Mouse (Mus musculus) limb, embryonic 13.5 days (tissue): Measurements from ENCODE around the gene Scyl3. TPM values are rescaled to one million over a fixed set of nuclear protein-coding genes. Genes with fewer than 3 reads are reported as not detected.
A peak's percentile ranks its signal among the peaks of the same experiment; 100 is the strongest.

ENCODE experiments used
- ATAC-seq: fragments of 200-750 bp; cut with Nextera tagmentation; 2 replicates; pipeline ENCODE4 v1.8.0; 2017; ENCODE audit warnings: low read depth, moderate number of reproducible peaks, moderate TSS enrichment; ENCODE audit not compliant: low FRiP score
- H3K27ac ChIP-seq: fragments of 300-500 bp; sonication (generic); 2 replicates; pipeline ENCODE4 v1.5.1; 2015; ENCODE audit warnings: inconsistent platforms, mild to moderate bottlenecking, moderate library complexity
- H3K27me3 ChIP-seq: fragments of 300-500 bp; sonication (generic); 2 replicates; pipeline ENCODE4 v1.6.1; 2015; ENCODE audit warnings: mild to moderate bottlenecking, inconsistent platforms
- H3K36me3 ChIP-seq: fragments of 300-500 bp; sonication (generic); 2 replicates; pipeline ENCODE4 v1.6.1; 2015; ENCODE audit warnings: inconsistent platforms, mild to moderate bottlenecking, moderate library complexity
- H3K4me1 ChIP-seq: fragments of 300-500 bp; sonication (generic); 2 replicates; pipeline ENCODE4 v1.6.1; 2015; ENCODE audit warnings: inconsistent platforms
- H3K4me2 ChIP-seq: fragments of 300-500 bp; sonication (generic); replicated peaks from 2 replicates; pipeline ENCODE4 v1.6.1; 2015; ENCODE audit warnings: inconsistent platforms, mild to moderate bottlenecking, moderate library complexity
- H3K4me3 ChIP-seq: fragments of 300-500 bp; sonication (generic); 2 replicates; pipeline ENCODE4 v1.5.1; 2015; ENCODE audit warnings: moderate library complexity, mild to moderate bottlenecking, inconsistent platforms
- H3K9ac ChIP-seq: fragments of 300-500 bp; sonication (generic); 2 replicates; pipeline ENCODE4 v1.6.1; 2015; ENCODE audit warnings: mild to moderate bottlenecking, inconsistent platforms
- H3K9me3 ChIP-seq: fragments of 300-500 bp; sonication (generic); 2 replicates; pipeline ENCODE4 v1.6.1; 2016; ENCODE audit warnings: inconsistent platforms
- WGBS: fragments of 180-500 bp; shearing (Covaris S2); methylation state at CpG from one replicate; pipeline ENCODE4 v1.1.7; 2015; 5-methylcytosine and 5-hydroxymethylcytosine counted together
- polyA plus RNA-seq: library from polyadenylated mRNA; unstranded; fragments of >200 nt; fragmentation: Nextera tagmentation; extraction: Ambion mirVana; gene quantifications from 2 replicates; pipeline ENCODE4 v1.2.1, GENCODE M21; 2015

The Scyl3 gene
- polyA plus RNA-seq, 1 experiment from 2014 or later, result 19.1 TPM

GRCm38 (mm10) chr1:163911981-163912380 is 16.9 kb upstream of the Scyl3 start:
- H3K9ac ChIP-seq, result no peak overlapping the region
- no peaks in the 10 kb centered on the region for H3K27me3 ChIP-seq
- no peak overlapping the region for H3K4me3 ChIP-seq
- H3K4me2 ChIP-seq, result no peak overlapping the region
- no peaks in the 10 kb centered on the region for H3K9me3 ChIP-seq
- ATAC-seq, result no peak
- WGBS, result 87% methylated on average over 11 of the region's 11 CpGs
- peaks cover 22% of the 10 kb centered on the region for H3K4me1 ChIP-seq
- H3K27ac ChIP-seq, result no peak overlapping the region
- H3K36me3 ChIP-seq, result peaks cover 12% of the 10 kb centered on the region

- Histone ChIP-seq H3K4me1 (no peaks in the 10 kb centered on the region), H3K4me2 (no peak overlapping the region), H3K9ac (no peak overlapping the region), H3K27ac (no peak overlapping the region), H3K9me3 (0 out of 2 replicates have a peak, but pooled peaks cover 5% of the 10 kb centered on the region), H3K27me3 (no peaks in the 10 kb centered on the region), H3K36me3 (peaks cover 24% of the 10 kb centered on the region), H3K4me3 (no peak overlapping the region)
- WGBS, result 95% methylated on average over 5 of the region's 5 CpGs
- ATAC-seq, result no peak
These were observed 11.3 kb upstream of the Scyl3 start for GRCm38 (mm10) chr1:163917349-163918160.

- no peaks in the 10 kb centered on the region for H3K36me3 ChIP-seq
- no peaks in the 10 kb centered on the region for H3K9me3 ChIP-seq
- H3K4me3 ChIP-seq, result no peak overlapping the region
- 91% methylated on average over 8 of the region's 8 CpGs for WGBS
- no peak overlapping the region for H3K9ac ChIP-seq
- H3K4me2 ChIP-seq, result no peak overlapping the region
- no peak overlapping the region for H3K27ac ChIP-seq
- H3K27me3 ChIP-seq, result no peaks in the 10 kb centered on the region
- ATAC-seq, result no peak
- H3K4me1 ChIP-seq, result no peaks in the 10 kb centered on the region
These were observed 4.8 kb upstream of the Scyl3 start for GRCm38 (mm10) chr1:163924093-163924492.

DNA sequence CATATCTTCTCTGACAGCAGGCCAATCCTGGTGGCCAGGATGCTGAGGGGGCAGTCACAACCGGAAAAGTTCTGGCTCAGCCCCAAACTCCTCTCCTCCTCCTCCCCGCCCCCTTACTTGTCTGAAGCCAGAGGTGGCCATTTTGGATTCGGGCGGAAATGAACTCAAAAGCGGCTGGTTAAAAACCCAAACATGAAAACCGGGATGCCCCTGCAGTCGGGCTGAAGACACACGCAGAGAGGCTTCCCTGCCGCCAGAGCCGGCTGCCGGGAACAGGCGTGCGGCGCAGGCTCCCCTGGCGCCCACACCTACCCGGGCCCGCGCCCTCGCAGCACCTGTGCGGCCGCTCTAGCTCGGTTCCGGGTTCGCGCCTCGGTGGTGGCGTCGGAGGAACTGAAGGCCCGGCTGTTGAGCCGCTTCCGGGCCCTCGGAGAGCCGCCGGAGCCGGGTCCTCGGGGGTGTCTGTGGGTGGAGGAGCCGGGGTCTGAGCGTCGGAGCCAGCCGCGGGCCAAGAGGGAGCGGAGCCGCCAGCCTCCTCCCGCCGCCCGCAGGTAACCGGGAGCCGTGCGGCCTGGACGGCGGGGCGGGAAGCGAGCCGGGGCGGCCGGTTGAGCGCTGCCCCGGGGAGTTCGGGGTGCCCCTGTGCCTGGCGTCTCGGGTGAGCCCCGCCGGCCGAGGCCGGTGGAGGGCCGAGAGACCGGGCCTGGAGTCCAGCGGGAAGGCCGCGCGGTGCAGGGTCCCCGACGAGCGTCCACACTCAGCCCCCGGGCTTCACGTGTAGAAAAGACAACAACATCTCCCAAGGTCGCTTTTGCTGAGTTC is 947 bp downstream of the Scyl3 start:
- peaks cover 11% of the 10 kb centered on the region for H3K36me3 ChIP-seq
- under 1% methylated on average over 64 of the region's 77 CpGs for WGBS
- peak overlapping the region; percentile 73 for H3K27ac ChIP-seq
- peak overlapping the region; percentile 96 for H3K4me3 ChIP-seq
- H3K9me3 ChIP-seq, result no peaks in the 10 kb centered on the region
- H3K9ac ChIP-seq, result peak overlapping the region; percentile 94
- no peaks in the 10 kb centered on the region for H3K27me3 ChIP-seq
- peaks cover 11% of the 10 kb centered on the region for H3K4me1 ChIP-seq
- H3K4me2 ChIP-seq, result peak overlapping the region; percentile 88
- ATAC-seq, result peak; percentile 91

GRCm38 (mm10) chr1:163930458-163930794 is 1.5 kb downstream of the Scyl3 start:
- H3K36me3 ChIP-seq, result peaks cover 17% of the 10 kb centered on the region
- H3K4me2 ChIP-seq, result peak overlapping the region; percentile 88
- H3K9ac ChIP-seq, result peak overlapping the region; percentile 94
- H3K9me3 ChIP-seq, result no peaks in the 10 kb centered on the region
- H3K27me3 ChIP-seq, result no peaks in the 10 kb centered on the region
- H3K27ac ChIP-seq, result peak overlapping the region; percentile 73; the same call in 1 of the 2 replicates
- WGBS, result 5% methylated on average over 12 of the region's 12 CpGs
- peaks cover 11% of the 10 kb centered on the region for H3K4me1 ChIP-seq
- H3K4me3 ChIP-seq, result peak overlapping the region; percentile 96
- ATAC-seq, result 0 out of 2 replicates have a peak, but pooled peaks have one; percentile 7

DNA sequence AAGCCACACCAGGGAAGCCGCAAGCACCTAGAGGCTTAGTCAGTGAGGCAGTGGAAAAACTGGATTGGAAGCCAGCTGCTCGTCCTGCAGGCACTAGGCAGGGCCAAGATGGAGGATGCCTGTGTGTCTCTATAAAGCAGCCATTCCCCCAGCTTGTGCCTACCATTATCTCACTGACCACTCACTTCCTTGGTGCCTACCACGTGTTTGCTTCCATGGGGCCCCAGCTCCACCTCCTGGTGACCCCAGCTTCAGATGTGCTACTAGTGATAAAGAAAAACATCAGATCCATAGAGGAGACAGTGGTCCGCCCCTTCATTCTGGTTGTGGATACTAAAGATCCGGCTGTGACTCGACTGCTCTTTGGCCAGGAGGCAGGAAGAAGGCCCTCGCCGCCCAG is 2.9 kb downstream of the Scyl3 start:
- ATAC-seq, result no peak
- H3K27me3 ChIP-seq, result no peaks in the 10 kb centered on the region
- 87% methylated on average over 8 of the region's 8 CpGs for WGBS
- peaks cover 11% of the 10 kb centered on the region for H3K4me1 ChIP-seq
- H3K9me3 ChIP-seq, result no peaks in the 10 kb centered on the region
- H3K4me2 ChIP-seq, result no peak overlapping the region
- no peak overlapping the region for H3K4me3 ChIP-seq
- no peak overlapping the region for H3K9ac ChIP-seq
- H3K27ac ChIP-seq, result no peak overlapping the region
- peaks cover 30% of the 10 kb centered on the region for H3K36me3 ChIP-seq

- no peak overlapping the region for H3K4me2 ChIP-seq
- no peak for ATAC-seq
- 86% methylated on average over 2 of the region's 2 CpGs for WGBS
- H3K4me3 ChIP-seq, result no peak overlapping the region
- H3K9ac ChIP-seq, result no peak overlapping the region
- no peaks in the 10 kb centered on the region for H3K9me3 ChIP-seq
- peaks cover 53% of the 10 kb centered on the region for H3K36me3 ChIP-seq
- no peak overlapping the region for H3K27ac ChIP-seq
- no peaks in the 10 kb centered on the region for H3K27me3 ChIP-seq
- peaks cover 11% of the 10 kb centered on the region for H3K4me1 ChIP-seq
These were observed 5.7 kb downstream of the Scyl3 start for GRCm38 (mm10) chr1:163934591-163934990.

- Histone ChIP-seq H3K4me1 (no peaks in the 10 kb centered on the region), H3K4me2 (no peak overlapping the region), H3K27me3 (no peaks in the 10 kb centered on the region), H3K4me3 (no peak overlapping the region), H3K9ac (no peak overlapping the region), H3K27ac (no peak overlapping the region), H3K36me3 (peaks cover 90% of the 10 kb centered on the region), H3K9me3 (no peaks in the 10 kb centered on the region)
- no peak for ATAC-seq
- WGBS, result 63% methylated on average over 6 of the region's 6 CpGs
These were observed 13.2 kb downstream of the Scyl3 start for GRCm38 (mm10) chr1:163942056-163942455.

DNA sequence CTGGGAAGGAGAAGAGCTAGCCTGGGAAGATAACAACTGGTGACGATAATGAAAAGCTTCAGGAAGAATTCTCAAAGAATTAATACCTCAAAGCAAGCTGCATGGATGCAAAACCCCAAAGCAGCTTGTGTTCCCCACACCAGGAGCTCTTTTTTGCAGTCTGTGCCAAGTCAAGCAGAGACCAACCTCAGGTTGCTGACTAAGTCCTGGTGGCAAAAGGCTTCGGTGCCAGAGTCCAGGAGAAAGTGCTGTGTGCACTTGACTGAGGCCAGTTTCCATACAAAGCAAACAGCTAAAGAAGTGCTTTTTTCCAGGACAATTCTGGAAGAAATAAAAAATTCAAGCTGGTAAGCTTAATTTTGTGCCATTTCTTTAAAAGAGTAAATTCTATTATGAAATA is 24.5 kb downstream of the Scyl3 start:
- Histone ChIP-seq H3K4me3 (no peak overlapping the region), H3K4me2 (no peak overlapping the region), H3K27ac (no peak overlapping the region), H3K9ac (no peak overlapping the region), H3K4me1 (no peaks in the 10 kb centered on the region), H3K36me3 (peaks cover 83% of the 10 kb centered on the region), H3K9me3 (no peaks in the 10 kb centered on the region), H3K27me3 (no peaks in the 10 kb centered on the region)
- no peak for ATAC-seq
- 89% methylated on average over 2 of the region's 2 CpGs for WGBS

GRCm38 (mm10) chr1:163958036-163958435 is 29.1 kb downstream of the Scyl3 start:
- WGBS, result 80% methylated on average over 3 of the region's 3 CpGs
- H3K36me3 ChIP-seq, result peaks cover 73% of the 10 kb centered on the region
- no peak overlapping the region for H3K4me2 ChIP-seq
- H3K27me3 ChIP-seq, result no peaks in the 10 kb centered on the region
- no peak overlapping the region for H3K27ac ChIP-seq
- H3K9ac ChIP-seq, result no peak overlapping the region
- ATAC-seq, result no peak
- no peaks in the 10 kb centered on the region for H3K4me1 ChIP-seq
- no peaks in the 10 kb centered on the region for H3K9me3 ChIP-seq
- no peak overlapping the region for H3K4me3 ChIP-seq

GRCm38 (mm10) chr1:163964008-163964689 is 35.2 kb downstream of the Scyl3 start:
- ATAC-seq, result no peak
- 89% methylated on average over 10 of the region's 10 CpGs for WGBS
- Histone ChIP-seq H3K36me3 (peaks cover 54% of the 10 kb centered on the region), H3K4me2 (no peak overlapping the region), H3K4me1 (no peaks in the 10 kb centered on the region), H3K27ac (no peak overlapping the region), H3K9me3 (no peaks in the 10 kb centered on the region), H3K9ac (no peak overlapping the region), H3K4me3 (no peak overlapping the region), H3K27me3 (no peaks in the 10 kb centered on the region)

DNA sequence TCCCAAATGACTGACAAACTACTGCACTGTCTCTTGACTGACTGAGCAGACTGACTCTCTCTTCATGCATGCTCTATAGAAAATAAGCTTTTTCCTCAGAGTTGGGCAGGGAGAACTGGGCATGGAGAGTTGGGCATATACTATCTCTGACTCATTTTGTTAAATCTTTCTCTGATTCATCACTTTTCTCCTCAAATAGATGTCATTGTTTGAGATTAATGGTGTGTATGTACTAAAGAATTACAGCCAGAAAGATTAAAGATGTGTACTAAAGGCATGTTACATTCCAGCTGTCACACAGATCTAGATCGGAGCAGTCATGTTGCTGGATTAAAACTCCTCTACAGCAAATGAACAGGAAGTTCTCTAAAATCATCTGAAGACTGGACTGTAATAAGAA is 45.6 kb downstream of the Scyl3 start:
- Histone ChIP-seq H3K27me3 (no peaks in the 10 kb centered on the region), H3K9me3 (no peaks in the 10 kb centered on the region), H3K36me3 (peaks cover 36% of the 10 kb centered on the region), H3K27ac (no peak overlapping the region), H3K4me2 (no peak overlapping the region), H3K4me1 (no peaks in the 10 kb centered on the region), H3K9ac (no peak overlapping the region), H3K4me3 (no peak overlapping the region)
- no peak for ATAC-seq
- WGBS, result 89% methylated on average over 1 of the region's 1 CpGs
